Mouse (Mus musculus) urinary bladder, postnatal 10 days (tissue): ENCODE data around the gene Nr2e1.

ENCODE experiments used
- DNase-seq: peaks from one replicate; pipeline ENCODE4 v3.0.0; 2022; ENCODE audit warnings: low spot score

The Nr2e1 gene

DNA sequence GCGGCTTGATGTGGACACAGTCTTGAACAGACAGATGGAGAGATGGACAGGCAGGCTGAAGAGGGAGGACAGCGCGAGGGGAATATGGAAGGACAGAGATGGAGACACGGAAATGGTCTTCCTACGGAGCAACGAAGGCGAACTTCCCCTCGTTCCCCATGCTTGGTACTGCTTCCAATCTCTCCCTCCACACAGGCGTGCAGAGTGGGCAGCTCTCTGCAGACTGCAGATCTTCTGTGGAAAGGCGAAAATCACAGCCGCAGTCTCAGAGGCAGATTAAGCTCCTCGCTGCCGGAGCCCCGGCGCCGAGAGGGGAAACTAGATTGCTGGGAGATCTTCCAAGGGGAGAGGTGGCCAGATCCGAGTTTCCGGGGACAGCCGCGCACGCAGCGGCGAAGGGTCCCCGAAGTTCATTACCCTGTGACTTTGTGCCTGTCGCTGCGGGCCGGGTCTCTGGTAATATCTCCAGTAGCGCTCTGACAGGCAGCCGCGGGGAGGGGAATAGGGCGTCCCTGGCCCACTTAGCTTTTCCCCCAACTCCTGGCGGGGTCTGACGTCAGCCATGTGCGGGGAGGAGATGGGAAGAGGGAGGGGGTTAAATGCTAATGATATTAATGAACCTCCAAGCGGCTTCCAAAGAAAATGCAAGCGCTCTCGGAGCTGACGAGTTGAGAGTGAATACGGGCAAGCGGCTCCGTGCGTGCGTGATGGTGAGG is at the start of gene Nr2e1, which contains the start of gene Ostm1:
TSS of gene Nr2e1 (minus strand) at position 476 of the 716 bp plus-strand sequence.
TSS of gene Ostm1 (plus strand) at position 666 of the 716 bp plus-strand sequence.
- DNase-seq = no peak

DNA sequence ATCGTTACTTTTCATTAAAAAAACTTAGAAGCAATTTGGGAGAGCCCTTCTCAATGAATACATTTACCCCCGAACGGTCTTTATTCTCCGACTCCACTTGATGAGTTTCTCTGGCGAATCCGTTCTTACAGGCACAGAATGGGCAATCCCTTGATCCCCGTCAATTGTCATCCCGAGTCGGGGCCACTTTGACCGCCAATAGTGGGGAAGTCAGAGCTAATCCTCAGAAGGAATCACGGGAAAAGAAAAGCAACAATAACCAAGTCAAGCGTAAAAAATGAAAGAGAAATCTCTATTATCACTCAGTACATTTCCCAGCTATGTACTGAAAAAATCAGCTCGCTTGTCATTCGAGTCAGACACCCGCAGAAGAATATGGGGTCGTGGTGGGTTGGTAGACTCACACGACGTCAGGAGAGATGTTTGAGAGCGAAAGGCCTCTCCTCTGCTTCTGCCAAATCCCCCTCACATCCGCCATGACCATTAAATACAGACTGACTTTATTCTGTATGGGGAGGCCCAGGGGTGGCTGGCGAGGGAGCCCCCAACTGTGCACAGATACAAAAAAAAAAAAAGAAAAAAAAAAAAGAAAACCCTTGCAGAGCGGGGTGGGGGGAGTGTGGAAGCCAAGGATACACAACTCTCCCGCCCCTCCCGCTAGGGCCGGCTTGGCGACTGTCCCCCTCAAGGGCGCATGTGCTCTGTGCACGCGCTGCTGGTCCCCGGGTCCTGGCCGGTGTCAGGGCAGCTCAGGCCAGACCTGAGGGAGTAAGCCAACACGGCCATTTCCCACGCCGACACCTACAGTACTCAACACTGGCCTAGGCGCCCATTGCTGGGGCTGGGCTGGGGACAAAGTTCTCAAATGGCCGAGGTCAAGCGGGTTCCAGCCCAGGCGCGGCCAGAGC is 49.3 kb upstream of the Nr2e1 start:
- no peak for DNase-seq

DNA sequence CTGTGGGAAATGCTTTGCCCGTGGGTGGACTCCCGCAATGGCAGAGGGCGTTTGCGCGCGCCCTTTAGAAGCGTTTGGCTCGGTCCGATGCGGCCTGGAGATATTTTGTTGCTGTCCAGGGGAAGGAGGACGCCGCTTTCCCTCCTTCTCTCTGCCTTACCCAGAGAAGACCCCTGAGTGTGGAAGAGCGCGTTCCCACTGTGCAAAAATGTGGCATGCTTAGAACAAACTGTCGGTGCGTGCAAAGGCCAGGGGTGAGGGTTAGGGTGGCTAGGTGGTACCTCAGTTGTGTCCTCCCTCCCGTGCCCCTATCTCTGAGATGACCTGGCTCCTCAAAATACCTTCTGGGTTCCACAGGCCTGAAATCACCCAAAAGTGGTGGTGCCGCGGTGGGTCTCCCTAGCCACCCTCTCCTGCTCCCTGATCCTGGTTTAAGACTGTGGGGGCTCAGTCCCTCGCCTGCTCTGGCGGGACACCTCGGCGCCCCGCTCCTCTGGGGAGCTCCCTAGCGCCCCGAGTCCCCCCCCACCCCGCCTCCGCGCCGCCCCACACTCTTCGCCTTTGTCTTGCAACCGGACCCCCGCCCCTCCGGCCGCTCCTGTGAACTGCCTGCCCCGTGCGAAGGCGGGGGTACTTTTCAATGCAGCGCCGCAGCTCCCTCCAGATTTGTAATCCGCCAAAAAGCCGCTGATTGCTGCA is 48.5 kb upstream of the Nr2e1 start:
- no peak for DNase-seq

- no peak for DNase-seq
Measured at GRCm38 (mm10) chr10:42630596-42631355, 47.3 kb upstream of the Nr2e1 start.

DNA sequence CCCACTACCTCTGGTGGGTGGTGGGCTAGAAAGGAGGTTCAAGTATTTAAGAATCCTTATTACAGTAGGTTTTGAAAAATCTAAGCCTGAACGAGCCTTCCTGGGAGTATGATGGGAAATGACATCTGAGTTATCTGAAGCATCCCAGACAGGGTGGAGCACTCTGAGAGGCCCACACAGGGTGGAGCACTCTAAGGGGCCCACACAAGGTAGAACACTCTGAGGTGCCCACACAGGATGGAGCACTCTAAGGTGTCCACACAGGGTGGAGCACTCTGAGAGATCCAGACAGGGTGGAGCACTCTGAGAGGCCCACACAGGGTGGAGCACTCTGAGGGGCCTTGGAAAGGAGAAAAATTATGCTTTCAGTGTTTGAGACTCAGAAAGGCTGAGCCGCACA is 42.5 kb upstream of the Nr2e1 start:
- DNase-seq = no peak

DNA sequence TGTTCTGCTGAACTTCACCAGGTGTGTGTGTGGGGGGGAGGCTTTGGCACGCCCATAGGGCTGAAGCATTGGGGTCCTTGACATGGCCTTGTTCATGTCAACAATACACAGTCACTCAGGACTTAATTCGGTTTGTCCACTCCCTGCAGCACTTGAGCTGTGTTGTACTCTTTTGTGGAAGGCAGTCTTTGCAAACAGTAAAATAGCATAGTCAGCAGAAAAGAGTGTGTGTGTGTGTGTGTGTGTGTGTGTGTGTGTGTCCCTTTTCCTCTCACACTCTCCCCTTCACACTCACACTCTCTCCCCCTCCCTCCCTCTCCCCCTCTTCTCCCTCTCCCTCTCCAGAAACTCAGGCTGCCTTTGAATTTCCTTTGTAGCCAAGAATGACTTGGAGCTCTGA is 34.9 kb upstream of the Nr2e1 start:
- DNase-seq = no peak

DNA sequence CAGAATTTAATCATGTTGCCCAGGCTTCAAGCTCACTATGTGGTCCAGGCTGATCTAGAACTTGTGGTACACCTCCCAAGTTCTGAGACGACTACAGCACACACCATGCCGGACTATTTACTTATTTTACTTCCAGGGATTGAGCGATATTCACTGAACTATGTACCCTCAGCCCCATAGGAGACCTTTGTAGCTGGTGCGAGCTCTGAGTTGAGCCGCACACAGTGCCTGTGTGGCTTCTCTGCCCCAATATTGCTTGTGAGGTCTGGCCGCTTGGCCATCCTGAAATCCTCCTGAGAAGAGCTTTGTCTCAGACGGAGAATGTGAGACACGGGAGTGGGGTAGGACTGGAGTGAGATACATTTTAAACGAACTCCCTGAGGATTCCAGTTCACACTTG is 31.3 kb upstream of the Nr2e1 start:
- DNase-seq = no peak

GRCm38 (mm10) chr10:42613639-42614381 is 30.4 kb upstream of the Nr2e1 start:
- DNase-seq = no peak

GRCm38 (mm10) chr10:42613075-42613474 is 29.6 kb upstream of the Nr2e1 start:
- no peak for DNase-seq

DNA sequence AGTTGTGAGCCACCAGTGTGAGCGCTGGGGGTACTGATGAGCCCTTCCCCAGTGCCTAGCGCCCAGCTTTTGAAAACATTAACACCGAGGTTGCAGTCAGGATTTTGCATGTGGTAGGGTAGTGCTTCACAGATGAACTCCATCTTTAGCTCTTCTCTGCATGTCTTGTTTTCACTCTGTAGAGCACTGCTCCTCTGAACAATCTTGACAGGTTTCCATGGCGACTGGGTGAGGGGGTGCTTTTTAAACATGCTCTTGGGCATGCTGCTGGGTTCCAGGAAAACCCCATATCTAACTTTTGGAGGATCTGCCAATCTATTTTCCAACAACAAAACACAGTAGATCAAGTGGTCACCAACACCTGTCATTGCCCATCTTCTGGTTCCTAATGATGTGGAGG is 23.3 kb upstream of the Nr2e1 start:
- no peak for DNase-seq

- no peak for DNase-seq
Measured at GRCm38 (mm10) chr10:42604874-42605273, 21.4 kb upstream of the Nr2e1 start.

DNA sequence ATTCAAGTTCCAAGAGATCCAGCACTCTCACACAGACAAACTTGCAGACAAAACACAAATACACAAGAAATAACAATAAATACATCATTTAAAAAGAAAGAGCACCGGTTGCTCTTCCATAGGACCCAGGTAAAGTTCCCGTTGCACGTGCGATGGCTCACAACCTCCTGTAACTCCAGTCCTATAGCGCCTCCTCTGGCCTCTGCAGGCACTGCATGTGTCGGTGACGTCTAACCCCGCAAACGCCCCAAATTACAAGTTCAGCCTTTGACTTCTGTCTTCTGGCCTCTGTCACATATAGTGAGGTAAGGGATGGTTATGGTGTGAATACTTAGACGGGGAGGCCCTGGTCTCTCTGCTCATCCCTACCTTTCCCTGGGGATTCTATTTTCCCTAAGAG is 18.1 kb upstream of the Nr2e1 start:
- no peak for DNase-seq

DNA sequence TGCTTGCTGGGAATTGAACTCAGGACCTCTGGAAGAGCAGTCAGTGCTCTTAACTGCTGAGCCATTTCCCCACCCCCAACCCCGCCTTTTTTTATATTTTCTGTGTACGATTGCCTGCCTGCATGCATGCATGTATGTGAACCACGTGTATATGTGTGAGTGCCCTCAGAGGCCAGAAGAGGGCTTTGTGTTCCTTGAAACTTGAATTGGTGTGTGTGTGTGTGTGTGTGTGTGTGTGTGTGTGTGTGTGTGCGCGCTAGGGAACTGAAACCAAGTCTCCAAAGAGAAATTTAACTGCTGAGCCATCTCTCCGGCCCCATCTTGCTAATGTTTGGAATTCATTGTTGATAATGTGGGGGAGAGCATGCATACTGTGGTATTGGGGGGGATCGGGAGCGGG is 15.2 kb upstream of the Nr2e1 start:
- DNase-seq = no peak

GRCm38 (mm10) chr10:42593201-42593600 is 9.8 kb upstream of the Nr2e1 start:
- no peak for DNase-seq

- DNase-seq = no peak
Measured at GRCm38 (mm10) chr10:42591993-42592686, 8.7 kb upstream of the Nr2e1 start.

DNA sequence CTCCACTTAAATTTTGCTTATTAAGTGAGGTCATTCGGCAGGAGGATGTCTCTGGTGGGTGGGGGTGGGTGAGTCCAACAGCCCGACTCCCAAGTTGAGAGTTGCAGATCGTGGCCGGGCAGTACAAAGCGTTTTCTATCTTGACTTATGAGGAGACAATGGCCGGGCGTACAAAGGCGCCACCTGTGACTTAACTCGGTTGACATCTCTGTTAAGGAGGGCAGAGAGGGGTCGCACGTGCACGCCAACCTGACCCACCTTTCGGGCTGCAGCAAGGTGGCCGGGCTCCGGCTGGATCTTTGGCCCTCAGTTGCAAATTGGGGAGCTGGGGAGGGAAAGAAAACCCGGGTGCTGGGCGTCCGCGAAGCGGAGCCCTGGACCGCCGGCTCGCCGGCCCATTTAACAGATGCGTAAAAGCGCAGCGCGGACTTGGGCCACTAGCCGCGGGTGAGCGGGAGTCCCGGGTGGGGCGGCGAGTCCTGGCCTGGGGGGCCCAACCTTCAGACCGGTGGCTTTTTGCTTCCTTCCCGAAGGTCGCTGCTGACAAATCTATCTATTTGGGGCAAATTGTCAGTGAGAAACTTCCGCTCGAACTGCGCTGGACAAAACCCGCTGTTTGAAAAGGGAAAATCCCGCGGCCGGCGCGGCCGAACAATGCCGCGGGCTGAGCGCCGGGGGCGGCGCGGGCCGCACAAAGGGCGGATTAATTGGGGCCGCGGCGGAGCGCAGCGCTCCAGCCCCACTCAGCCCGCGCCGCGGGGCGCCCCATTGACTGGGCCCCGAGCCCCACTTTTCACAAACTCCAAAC is 8.0 kb upstream of the Nr2e1 start:
- no peak for DNase-seq

DNA sequence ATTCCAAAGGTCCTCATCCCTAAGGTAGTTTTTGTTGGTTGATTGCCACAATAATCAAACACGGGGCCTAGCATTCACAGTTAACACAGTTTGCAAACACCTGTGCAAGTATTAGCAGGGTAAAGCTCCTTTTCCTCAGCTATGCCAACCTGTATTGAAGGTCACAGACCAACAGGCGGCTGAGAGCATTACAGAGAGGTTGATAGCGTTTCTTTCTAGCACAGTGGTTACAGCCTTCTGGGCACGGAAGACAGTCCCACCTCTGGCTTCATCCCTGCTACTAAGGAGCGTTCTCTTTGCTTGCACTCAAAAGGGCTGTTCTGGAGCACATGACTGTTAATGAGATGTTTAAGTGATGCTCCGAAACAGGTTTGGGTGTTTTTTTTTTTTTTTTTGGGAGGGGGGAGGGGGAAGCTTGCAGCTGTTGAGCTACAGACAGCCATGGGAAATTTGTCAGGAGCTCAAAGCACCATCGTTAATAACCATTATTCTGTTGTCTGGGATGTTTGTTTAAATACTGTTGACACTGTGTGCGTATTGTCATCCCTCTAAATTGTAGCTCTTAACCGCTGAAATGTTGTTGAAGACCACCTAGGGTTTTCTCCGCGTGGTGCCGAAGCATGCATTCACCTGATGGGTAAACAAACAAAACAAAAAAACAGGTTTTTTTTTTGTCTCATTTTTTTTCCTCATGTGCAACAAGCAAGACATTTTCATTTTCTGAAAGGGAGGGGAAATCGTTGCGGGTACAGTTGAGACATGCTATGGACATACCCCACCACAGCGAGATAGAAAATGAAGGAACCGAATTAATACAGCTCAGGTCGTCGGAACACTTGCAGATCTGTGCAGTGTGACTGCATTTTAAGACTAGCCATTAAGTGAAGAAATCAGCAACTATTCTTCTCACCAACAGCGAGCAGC is 7.1 kb upstream of the Nr2e1 start:
- DNase-seq = no peak

DNA sequence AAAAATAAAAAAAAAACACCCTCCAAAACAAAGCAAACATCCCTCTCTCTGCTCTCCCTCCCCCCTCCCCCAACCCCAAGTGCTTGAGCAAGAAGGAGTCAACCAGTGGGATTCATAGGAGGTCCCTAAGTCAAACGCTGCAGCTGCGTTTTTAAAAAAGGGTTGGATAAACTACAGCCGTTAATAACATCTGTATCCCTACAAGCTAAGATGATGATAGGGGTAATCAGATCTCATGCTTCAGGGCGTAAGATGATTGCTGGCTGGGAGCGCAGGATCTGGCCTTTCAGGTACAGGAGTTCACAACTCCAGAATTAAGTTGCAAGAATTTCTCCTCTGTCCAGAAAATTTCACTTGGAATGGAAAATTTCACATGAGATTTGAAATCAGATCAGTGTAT is 6.1 kb upstream of the Nr2e1 start:
- no peak for DNase-seq
